Mouse (Mus musculus) kidney, embryonic 14.5 days (tissue): ENCODE data around the gene Zfp609. TPM values are rescaled to one million over a fixed set of nuclear protein-coding genes. Genes with fewer than 3 reads are reported as not detected.
"Not testable (repeated sequence)": the region's sequence is repeated elsewhere in the genome, so short reads cannot be mapped to it uniquely, and the experiment has no call there.

Experiments
- ATAC-seq: fragments of 200-750 bp; cut with Nextera tagmentation; 2 replicates; pipeline ENCODE4 v1.8.0; 2017; ENCODE audit warnings: moderate number of reproducible peaks, mild to moderate bottlenecking, moderate TSS enrichment, moderate library complexity; ENCODE audit not compliant: low FRiP score, low TSS enrichment
- H3K27ac ChIP-seq: fragments of 300-500 bp; sonication (generic); 2 replicates; pipeline ENCODE4 v1.5.1; 2014; ENCODE audit warnings: low read depth, mild to moderate bottlenecking, low read length, moderate library complexity, mixed read lengths
- H3K27me3 ChIP-seq: fragments of 300-500 bp; sonication (generic); 2 replicates; pipeline ENCODE4 v1.6.1; 2014; ENCODE audit warnings: mild to moderate bottlenecking, low read length; ENCODE audit not compliant: control insufficient read depth, insufficient read depth
- H3K36me3 ChIP-seq: fragments of 300-500 bp; sonication (generic); 2 replicates; pipeline ENCODE4 v1.6.1; 2014; ENCODE audit warnings: low read length, mixed read lengths; ENCODE audit not compliant: control insufficient read depth, insufficient read depth
- H3K4me1 ChIP-seq: fragments of 300-500 bp; sonication (generic); 2 replicates; pipeline ENCODE4 v1.6.1; 2014; ENCODE audit warnings: low read length, mixed read lengths; ENCODE audit not compliant: control insufficient read depth, insufficient read depth
- H3K4me2 ChIP-seq: fragments of 300-500 bp; sonication (generic); replicated peaks from 2 replicates; pipeline ENCODE4 v1.6.1; 2014; ENCODE audit warnings: low read depth, mild to moderate bottlenecking, low read length
- H3K4me3 ChIP-seq: fragments of 300-500 bp; sonication (generic); 2 replicates; pipeline ENCODE4 v1.5.1; 2014; ENCODE audit warnings: mild to moderate bottlenecking, low read length
- H3K9ac ChIP-seq: fragments of 300-500 bp; sonication (generic); 2 replicates; pipeline ENCODE4 v1.6.1; 2014; ENCODE audit warnings: low read depth, mild to moderate bottlenecking, low read length, moderate library complexity
- H3K9me3 ChIP-seq: fragments of 300-500 bp; sonication (generic); 2 replicates; pipeline ENCODE4 v1.6.1; 2016; ENCODE audit warnings: low read length; ENCODE audit not compliant: control insufficient read depth
- WGBS: fragments of 180-500 bp; shearing (Covaris S2); extraction: QIAGEN DNeasy Blood & Tissue Kit; methylation state at CpG from one replicate; pipeline ENCODE4 v1.1.7; 2014; 5-methylcytosine and 5-hydroxymethylcytosine counted together
- polyA plus RNA-seq: library from polyadenylated mRNA; unstranded; fragments of >200 nt; fragmentation: Nextera tagmentation; extraction: Ambion mirVana; gene quantifications from 2 replicates; pipeline ENCODE4 v1.2.1, GENCODE M21; 2014

The Zfp609 gene
- polyA plus RNA-seq, 1 experiment from 2014 or later, result 9.1 TPM

DNA sequence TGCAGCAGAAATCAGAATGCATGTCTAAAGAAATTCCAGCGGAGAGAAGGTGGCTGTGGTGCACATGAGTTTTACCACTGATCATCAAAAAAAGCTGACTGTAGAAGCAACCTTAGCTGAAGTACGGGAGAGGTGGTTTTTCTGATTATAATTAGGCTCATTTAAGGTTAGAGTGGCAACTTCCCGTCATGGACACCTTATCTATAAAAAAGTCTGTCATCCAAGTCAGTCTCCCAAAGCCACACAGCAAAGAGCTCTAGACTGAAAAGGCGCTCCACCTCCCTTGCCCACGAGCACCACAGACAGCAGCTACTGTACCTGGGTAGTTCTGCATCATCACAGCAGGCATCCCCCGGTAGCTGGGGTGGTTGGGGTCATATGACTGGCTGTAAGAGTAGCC, 126.9 kb downstream of the Zfp609 start:
- H3K9ac ChIP-seq, result no peak overlapping the region
- H3K27ac ChIP-seq, result no peak overlapping the region
- H3K36me3 ChIP-seq, result peaks cover 83% of the 10 kb centered on the region
- H3K27me3 ChIP-seq, result no peaks in the 10 kb centered on the region
- no peaks in the 10 kb centered on the region for H3K4me1 ChIP-seq
- ATAC-seq, result no peak
- 76% methylated on average over 6 of the region's 6 CpGs for WGBS
- H3K4me3 ChIP-seq, result no peak overlapping the region
- no peaks in the 10 kb centered on the region for H3K9me3 ChIP-seq
- no peak overlapping the region for H3K4me2 ChIP-seq

DNA sequence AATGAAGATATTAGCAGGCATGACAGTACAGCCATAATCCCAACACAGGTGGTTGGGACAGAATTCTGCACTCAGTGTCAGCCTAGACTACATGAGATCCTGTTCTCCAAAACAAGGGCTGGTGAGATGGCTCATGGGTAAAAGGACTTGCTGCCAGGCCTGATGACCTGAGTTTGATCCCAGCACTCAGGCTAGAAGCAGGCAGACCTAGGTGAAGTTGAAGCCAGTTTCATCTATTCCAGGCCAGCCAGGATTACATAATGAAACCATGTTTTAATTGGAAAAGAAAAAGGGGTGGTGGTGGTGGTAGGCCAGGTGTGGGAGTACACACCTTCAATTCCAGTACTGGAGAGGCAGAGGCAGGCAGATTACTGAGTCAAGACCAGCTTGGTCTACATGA, 129.4 kb downstream of the Zfp609 start:
- H3K9ac ChIP-seq, result no peak overlapping the region

DNA sequence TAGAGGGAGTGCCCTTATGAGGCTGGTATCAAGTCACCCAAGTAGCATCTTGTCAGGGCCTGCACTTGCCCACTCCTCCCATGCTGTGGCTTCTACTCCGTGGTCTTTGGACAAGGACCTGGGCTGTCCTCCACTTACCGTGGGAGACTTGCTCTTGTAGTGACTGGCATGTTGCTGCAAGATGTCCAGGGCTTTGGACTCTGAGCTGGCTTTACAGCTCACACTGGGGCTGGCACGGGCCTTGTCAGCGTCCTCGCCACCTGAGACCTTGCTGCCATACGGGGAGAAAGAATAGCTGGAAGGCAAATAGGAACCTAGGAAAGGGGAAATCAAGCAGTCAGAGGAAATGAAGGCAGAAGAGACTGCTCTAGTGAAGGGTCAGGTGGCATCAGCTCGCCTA, 130.0 kb downstream of the Zfp609 start:
- Histone ChIP-seq H3K4me2 (no peak overlapping the region), H3K4me3 (no peak overlapping the region), H3K4me1 (no peaks in the 10 kb centered on the region), H3K36me3 (peaks cover 90% of the 10 kb centered on the region), H3K9ac (no peak overlapping the region), H3K9me3 (no peaks in the 10 kb centered on the region), H3K27ac (no peak overlapping the region), H3K27me3 (no peaks in the 10 kb centered on the region)
- no peak for ATAC-seq
- 82% methylated on average over 7 of the region's 7 CpGs for WGBS

More for the DNA sequence above, 129.4 kb downstream of the Zfp609 start:
- H3K4me1 ChIP-seq, result no peaks in the 10 kb centered on the region
- no peak for ATAC-seq
- no peak overlapping the region for H3K27ac ChIP-seq
- H3K27me3 ChIP-seq, result no peaks in the 10 kb centered on the region
- no peak overlapping the region for H3K4me3 ChIP-seq
- no peaks in the 10 kb centered on the region for H3K9me3 ChIP-seq
- no peak overlapping the region for H3K4me2 ChIP-seq
- H3K36me3 ChIP-seq, result peaks cover 90% of the 10 kb centered on the region

DNA sequence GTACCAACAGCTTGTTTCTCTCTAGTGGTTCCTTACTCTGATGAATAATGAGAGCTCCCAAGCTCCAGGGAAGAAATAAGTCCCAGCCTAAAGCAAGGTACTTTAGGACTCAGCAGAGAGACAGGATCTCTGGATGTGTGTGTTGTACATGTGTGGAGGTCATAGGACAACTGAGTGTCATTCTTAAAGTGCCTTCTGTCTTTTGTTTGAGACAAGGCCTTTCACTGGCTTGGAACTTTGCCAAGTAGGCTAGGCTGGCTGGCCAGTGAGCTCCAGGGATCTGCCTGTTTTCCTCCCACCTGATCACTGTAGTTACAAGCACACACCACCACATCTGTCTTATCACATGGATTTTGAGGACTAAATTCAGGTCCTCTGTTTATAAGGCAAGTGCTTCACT, 131.0 kb downstream of the Zfp609 start:
- no peaks in the 10 kb centered on the region for H3K9me3 ChIP-seq
- ATAC-seq, result no peak
- H3K9ac ChIP-seq, result no peak overlapping the region
- H3K4me3 ChIP-seq, result no peak overlapping the region
- no peak overlapping the region for H3K4me2 ChIP-seq
- H3K27ac ChIP-seq, result no peak overlapping the region
- H3K27me3 ChIP-seq, result no peaks in the 10 kb centered on the region
- no peaks in the 10 kb centered on the region for H3K4me1 ChIP-seq
- H3K36me3 ChIP-seq, result peaks cover 87% of the 10 kb centered on the region

DNA sequence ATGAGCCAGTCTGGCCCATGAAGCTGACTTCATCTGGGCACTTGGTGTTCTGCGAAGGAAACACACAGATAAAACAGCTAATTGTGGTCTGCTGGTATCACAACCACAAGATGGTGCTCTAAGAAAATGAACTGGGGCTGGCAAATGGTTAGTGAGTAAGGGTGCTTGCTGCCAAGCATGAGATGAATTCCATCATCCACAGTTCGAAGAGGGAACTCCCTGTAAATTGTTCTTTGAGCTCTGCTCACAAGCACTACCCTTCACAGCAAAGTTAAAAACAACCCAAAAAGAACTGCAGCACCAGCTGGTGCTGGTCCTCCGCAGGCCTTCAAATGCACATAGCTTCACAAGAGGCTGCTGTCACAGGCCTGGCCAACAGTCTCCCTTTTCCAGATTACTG, 131.7 kb downstream of the Zfp609 start:
- ATAC-seq, result no peak
- H3K9me3 ChIP-seq, result no peaks in the 10 kb centered on the region
- no peaks in the 10 kb centered on the region for H3K27me3 ChIP-seq
- H3K36me3 ChIP-seq, result peaks cover 83% of the 10 kb centered on the region
- no peaks in the 10 kb centered on the region for H3K4me1 ChIP-seq
- H3K9ac ChIP-seq, result no peak overlapping the region
- H3K4me2 ChIP-seq, result no peak overlapping the region
- WGBS, result 76% methylated on average over 3 of the region's 3 CpGs
- H3K4me3 ChIP-seq, result no peak overlapping the region
- no peak overlapping the region for H3K27ac ChIP-seq

DNA sequence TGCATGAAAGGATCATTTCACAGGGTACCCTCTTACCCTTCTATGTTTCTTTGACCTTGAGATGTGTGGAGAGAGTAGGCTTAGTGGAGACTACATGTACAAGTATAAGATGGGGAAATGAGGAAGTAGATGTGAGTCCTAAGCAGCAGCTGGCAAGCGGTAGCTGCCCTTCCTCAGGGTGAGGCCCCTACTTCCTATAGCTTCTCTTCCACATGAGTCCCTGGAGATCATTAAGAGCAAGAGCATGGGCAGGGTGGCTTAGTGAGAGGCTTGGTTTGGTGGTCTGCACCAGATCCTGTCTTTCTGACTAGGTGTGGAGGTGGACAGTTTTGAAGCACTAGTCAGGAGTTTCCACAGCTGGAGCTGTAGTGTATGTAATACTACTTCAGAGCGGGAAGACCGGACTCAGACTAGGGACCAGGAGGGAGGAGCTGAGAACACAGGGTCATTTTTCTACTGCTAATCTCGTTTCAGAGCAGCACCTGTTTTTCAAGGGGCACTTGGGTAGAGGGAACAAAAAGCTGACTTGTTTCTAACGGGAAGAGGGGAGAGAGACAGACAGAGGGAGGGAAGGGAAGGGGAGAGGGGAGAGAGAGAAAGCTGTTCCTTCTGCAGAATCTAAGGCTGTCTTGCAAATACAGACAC, 134.3 kb downstream of the Zfp609 start:
- Histone ChIP-seq H3K9ac (no peak overlapping the region), H3K4me1 (no peaks in the 10 kb centered on the region), H3K27ac (no peak overlapping the region), H3K27me3 (no peaks in the 10 kb centered on the region), H3K36me3 (peaks cover 74% of the 10 kb centered on the region), H3K4me2 (no peak overlapping the region), H3K4me3 (no peak overlapping the region), H3K9me3 (no peaks in the 10 kb centered on the region)
- WGBS, result 53% methylated on average over 5 of the region's 5 CpGs
- ATAC-seq, result no peak

DNA sequence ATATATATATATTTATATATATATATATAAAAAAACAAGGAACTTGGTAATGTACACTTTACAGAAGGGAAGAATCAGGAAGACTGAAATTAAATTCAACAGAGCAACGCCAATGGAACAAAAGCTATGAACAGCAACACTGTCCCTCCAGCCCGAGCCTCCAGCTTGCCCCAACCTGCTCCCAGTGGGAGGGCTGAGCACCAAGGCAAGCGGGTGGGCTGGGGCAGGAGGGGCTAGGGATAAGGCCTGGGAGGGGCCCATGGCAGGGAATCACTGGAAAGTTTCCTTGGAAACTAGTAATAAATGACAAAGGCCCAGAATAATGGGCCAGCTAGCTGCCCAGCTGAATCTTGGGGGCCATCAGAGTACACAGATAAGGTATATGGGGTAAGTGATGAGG, 134.9 kb downstream of the Zfp609 start:
- Histone ChIP-seq H3K4me2 (no peak overlapping the region), H3K27me3 (no peaks in the 10 kb centered on the region), H3K4me1 (no peaks in the 10 kb centered on the region), H3K9me3 (no peaks in the 10 kb centered on the region), H3K36me3 (peaks cover 75% of the 10 kb centered on the region), H3K4me3 (no peak overlapping the region), H3K9ac (no peak overlapping the region), H3K27ac (no peak overlapping the region)
- no peak for ATAC-seq
- 48% methylated on average over 3 of the region's 3 CpGs for WGBS

DNA sequence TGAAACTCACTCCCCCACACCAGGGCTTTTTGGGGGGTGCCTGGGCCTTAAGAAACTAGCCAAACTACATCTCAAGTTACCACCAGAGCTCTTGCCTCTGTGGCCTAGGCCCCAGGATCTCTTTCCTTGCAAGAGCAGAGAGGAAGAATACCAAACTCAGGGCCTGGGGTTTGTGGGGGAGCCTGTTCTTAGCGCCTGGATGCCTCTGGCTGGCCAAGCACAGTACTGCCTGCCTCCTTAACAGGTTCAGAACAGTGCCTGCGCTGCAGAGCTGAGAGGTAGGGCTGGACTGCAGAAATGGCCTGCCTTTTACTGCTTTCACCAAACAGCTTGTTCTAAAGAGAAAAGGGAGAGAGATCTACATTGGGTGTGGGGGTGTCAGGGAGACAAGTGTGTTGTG, 137.5 kb downstream of the Zfp609 start:
- 78% methylated on average over 2 of the region's 2 CpGs for WGBS
- peaks cover 62% of the 10 kb centered on the region for H3K36me3 ChIP-seq
- H3K4me2 ChIP-seq, H3K27ac ChIP-seq, H3K4me3 ChIP-seq, H3K4me1 ChIP-seq, H3K27me3 ChIP-seq, H3K9me3 ChIP-seq, H3K9ac ChIP-seq: not testable (repeated sequence)
- ATAC-seq, result peak; percentile 90

DNA sequence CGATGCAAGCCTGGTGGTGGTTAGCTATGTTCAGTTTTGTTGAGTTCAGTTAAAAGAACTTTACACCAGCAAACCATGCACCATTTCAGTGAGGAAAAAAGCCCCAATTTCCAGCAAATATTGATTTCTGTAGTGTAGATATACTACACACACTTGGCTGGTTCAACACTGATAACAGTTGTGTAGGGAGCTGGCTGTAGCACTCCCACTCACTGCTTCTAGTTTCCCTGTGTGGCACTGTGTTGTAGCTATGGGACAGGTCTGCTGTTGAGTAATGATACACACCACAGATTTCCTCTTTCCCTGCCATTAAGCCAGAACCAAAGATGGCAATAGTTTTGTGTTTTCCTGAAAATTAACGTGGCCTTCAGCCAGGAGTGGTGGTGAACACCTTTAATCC, 142.7 kb downstream of the Zfp609 start:
- H3K4me2 ChIP-seq, result no peak overlapping the region
- WGBS, result 85% methylated on average over 2 of the region's 2 CpGs
- H3K4me1 ChIP-seq, result peaks cover 8% of the 10 kb centered on the region
- H3K9ac ChIP-seq, result no peak overlapping the region
- H3K27me3 ChIP-seq, result no peaks in the 10 kb centered on the region
- no peak overlapping the region for H3K4me3 ChIP-seq
- no peak for ATAC-seq
- no peak overlapping the region for H3K27ac ChIP-seq
- H3K9me3 ChIP-seq, result no peaks in the 10 kb centered on the region
- peaks cover 28% of the 10 kb centered on the region for H3K36me3 ChIP-seq
